Mouse (Mus musculus) gastrocnemius, adult 2 months (tissue): ENCODE measurements around the gene Cyb5b. TPM values are rescaled to one million over a fixed set of nuclear protein-coding genes. Genes with fewer than 3 reads are reported as not detected.
A peak's percentile ranks its signal among the peaks of the same experiment; 100 is the strongest.

Experiments used
- DNase-seq: peaks from one replicate; pipeline ENCODE4 v3.0.0; 2022
- H3K27ac ChIP-seq: fragments of 200-600 bp; 2 replicates; pipeline ENCODE4 v1.8.1; 2022; ENCODE audit warnings: mild to moderate bottlenecking
- H3K4me3 ChIP-seq: fragments of 200-600 bp; 2 replicates; pipeline ENCODE4 v1.8.1; 2022; ENCODE audit warnings: mild to moderate bottlenecking, moderate library complexity
- CTCF ChIP-seq: fragments of 200-600 bp; IDR thresholded peaks from 2 replicates; pipeline ENCODE4 v1.8.1; 2022; ENCODE audit warnings: antibody characterized with exemption, mild to moderate bottlenecking, moderate library complexity
- intact Hi-C: fragments of 180-260 bp; cut with DNase I; formaldehyde crosslinking; loops from one replicate; pipeline ENCODE4 v1.15.1; 2025
- total RNA-seq, 2 experiments: library from RNA; stranded (reverse); gene quantifications; 2 replicates each; pipeline ENCODE4 v1.2.3; 2021

Gene Cyb5b
- total RNA-seq, 2 experiments from 2014 or later, result 33.2 to 36.3 TPM

DNA sequence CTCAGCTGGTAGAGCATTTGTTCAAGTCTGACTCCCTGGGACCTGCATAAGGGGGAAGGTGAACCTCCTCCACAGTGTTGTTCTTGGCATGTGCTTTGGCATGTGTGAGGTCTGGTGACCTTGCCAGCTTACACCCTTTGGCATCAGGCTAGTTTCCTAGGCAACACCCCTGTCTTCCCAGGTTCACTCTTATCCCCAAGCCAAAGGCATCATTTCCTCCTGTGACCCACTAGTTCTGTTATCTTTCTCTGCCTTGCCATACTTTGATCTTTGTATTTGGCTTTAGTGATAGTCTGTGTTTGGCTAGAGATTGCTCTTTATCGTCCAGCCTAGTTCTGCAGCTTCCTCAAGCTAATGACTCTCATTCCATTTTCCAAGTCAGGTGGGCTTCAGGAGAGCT is 7.4 kb downstream of the Cyb5b start:
- no peak overlapping the region for H3K4me3 ChIP-seq
- DNase-seq, result no peak
- peak overlapping the region; percentile 52; the same call in 1 of the 2 replicates for H3K27ac ChIP-seq
- intact Hi-C loops, result no loop called here
- no peak for TF ChIP-seq CTCF

- no peak for DNase-seq
- intact Hi-C loops, result no loop called here
- H3K27ac ChIP-seq, result peak overlapping the region; percentile 52; the same call in 1 of the 2 replicates
- H3K4me3 ChIP-seq, result no peak overlapping the region
- TF ChIP-seq CTCF, result no peak
Measured at GRCm38 (mm10) chr8:107158890-107159289, 8.4 kb downstream of the Cyb5b start.

DNA sequence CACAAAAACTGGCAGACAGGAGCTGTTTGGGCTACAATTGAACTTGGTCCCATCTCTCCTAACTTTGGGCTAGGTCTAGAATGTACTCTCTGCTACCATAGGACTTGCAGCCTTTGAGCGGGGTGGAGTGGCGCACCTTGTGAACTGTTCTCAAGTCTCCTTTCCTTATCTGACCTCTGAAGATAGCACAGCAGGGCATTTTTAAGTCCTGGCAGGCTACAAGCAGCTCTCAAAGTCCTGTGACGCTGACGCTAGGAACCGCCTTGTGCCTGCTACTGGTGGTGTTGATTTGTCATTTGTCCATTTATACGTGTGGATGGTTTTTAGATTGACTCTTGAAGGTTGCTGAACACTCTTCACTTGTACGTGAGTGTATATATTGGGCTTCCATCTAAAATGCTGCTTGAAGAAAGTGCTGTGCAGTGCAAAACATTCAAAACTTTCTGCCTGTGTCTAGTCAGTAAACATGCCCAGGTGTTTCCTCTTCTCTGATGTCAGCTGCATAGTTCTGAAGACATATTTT is 13.9 kb downstream of the Cyb5b start:
- DNase-seq, result no peak
- H3K27ac ChIP-seq, result peak overlapping the region; percentile 91
- no peak overlapping the region for H3K4me3 ChIP-seq
- intact Hi-C loops, result no loop called here
- no peak for TF ChIP-seq CTCF

- no peak for TF ChIP-seq CTCF
- intact Hi-C loops, result no loop called here
- peak overlapping the region; percentile 40 for H3K4me3 ChIP-seq
- no peak for DNase-seq
- peak overlapping the region; percentile 91 for H3K27ac ChIP-seq
Measured at GRCm38 (mm10) chr8:107165745-107166144, 15.3 kb downstream of the Cyb5b start.

DNA sequence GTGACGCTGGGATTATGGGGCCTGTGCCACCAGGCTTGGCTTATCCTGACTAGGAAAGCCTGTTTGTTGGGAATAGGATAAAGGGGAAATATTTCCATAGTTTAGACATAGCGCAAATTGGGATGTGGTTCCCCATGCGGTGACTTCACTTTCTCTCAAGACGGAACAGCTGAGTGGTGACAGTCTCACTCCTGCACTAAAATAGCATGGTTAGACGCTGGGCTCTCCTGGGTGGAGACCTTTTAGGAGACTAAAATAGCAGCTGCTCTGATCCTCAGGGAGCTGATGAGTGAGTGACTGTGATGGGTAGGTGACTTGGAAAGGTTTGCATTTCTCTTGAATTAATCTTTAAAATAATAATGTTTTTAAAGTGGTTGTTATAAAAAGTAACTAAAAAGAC is 17.4 kb downstream of the Cyb5b start:
- Histone ChIP-seq H3K4me3 (peak overlapping the region; percentile 62), H3K27ac (peak overlapping the region; percentile 91)
- intact Hi-C loops, result no loop called here
- peak; percentile 59 for DNase-seq
- TF ChIP-seq CTCF, result no peak

GRCm38 (mm10) chr8:107172152-107172551 is 21.7 kb downstream of the Cyb5b start:
- Histone ChIP-seq H3K4me3 (no peak overlapping the region), H3K27ac (peak overlapping the region; percentile 48; the same call in 1 of the 2 replicates)
- no peak for DNase-seq
- intact Hi-C loops, result no loop called here
- no peak for TF ChIP-seq CTCF

- H3K27ac ChIP-seq, result peak overlapping the region; percentile 35; the same call in 1 of the 2 replicates
- no peak for TF ChIP-seq CTCF
- H3K4me3 ChIP-seq, result no peak overlapping the region
- DNase-seq, result no peak
- intact Hi-C loops, result no loop called here
Measured at GRCm38 (mm10) chr8:107172969-107173645, 22.7 kb downstream of the Cyb5b start.

DNA sequence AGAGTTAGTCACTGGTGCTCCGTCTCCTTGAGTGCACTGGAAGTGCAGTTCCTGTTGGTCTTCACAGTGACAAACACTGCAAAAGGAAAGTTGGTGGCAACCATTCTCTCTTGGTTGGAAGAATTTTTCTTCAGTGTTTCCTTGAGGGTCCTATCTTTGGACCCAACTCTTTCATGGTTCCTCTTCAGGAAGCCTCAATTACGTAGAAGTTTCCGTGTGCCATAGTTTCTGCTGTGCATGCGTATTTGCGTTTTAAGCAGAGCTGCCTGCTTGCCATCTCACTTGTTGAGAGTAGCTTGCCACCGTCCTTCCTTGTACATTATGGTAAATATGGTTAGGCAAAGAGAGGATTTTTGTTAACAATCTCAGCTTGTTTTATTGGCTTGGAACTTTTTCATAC is 30.7 kb downstream of the Cyb5b start:
- intact Hi-C loops, result no loop called here
- DNase-seq, result no peak

GRCm38 (mm10) chr8:107184996-107185395 is 34.6 kb downstream of the Cyb5b start:
- DNase-seq, result no peak
- Histone ChIP-seq H3K27ac (no peak overlapping the region), H3K4me3 (no peak overlapping the region)
- intact Hi-C loops, result no loop called here
- TF ChIP-seq CTCF, result no peak

More for the DNA sequence above, 30.7 kb downstream of the Cyb5b start:
- peak overlapping the region; percentile 70; the same call in 1 of the 2 replicates for H3K27ac ChIP-seq
- TF ChIP-seq CTCF, result no peak
- no peak overlapping the region for H3K4me3 ChIP-seq

DNA sequence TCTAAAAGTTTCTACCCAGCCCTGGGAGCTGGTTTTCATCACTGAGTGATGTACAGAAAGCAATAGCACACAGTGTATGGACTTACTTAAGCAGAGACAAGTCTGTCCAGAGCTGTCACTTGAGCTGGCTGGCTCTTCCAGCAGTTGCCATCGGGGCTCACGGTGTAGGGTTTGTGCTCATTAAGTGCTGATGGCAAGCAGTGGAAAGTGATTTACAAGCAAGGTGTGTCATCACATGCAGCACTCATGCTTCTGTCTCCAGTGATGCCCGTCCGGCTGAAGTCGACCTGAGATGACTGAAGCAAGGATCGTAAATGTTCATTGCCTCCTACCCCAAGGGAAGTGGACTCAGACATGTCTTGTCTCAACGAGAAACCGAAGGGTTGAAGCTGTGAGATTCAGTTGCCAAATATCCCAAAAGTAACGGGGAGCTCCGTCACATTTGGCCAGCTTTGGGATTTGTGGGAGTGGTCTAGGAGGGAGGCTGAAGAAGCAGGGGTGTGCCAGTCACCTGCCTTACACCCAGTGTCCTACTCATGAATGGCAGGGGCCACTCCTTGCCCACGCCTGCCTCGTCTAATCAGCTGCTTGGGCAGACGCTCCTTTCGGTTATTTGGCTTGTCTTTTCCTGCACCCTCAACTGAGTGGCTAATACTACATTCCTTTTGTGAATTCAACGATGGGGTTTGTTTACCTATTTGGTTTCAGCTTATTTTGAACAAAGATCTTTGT is 36.4 kb downstream of the Cyb5b start:
- TF ChIP-seq CTCF, result no peak
- intact Hi-C loops, result no loop called here
- peak; percentile 47 for DNase-seq

DNA sequence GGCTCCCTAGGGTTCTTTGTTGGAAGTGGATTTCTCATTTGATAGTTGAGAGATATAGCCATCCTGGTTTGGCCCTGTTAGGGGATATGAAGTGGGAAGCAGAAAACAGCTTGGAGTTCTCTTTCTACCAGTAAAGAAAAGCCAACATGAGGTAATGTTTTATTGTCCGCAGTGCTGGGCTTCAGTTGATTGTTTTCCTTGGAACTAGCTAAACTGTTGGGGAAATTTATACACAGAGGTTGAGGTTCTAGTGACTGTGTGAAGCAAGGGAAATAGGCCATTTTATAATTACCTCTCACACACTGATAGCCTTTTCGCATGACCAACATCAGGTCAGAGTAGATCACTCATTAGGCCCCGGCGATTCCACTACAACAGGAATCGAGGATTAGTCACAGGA is 37.2 kb downstream of the Cyb5b start:
- intact Hi-C loops, result no loop called here

More for the DNA sequence above, 36.4 kb downstream of the Cyb5b start:
- Histone ChIP-seq H3K4me3 (no peak overlapping the region), H3K27ac (peak overlapping the region; percentile 58)

GRCm38 (mm10) chr8:107192631-107193030 is 42.2 kb downstream of the Cyb5b start:
- DNase-seq, result no peak
- H3K4me3 ChIP-seq, result no peak overlapping the region
- H3K27ac ChIP-seq, result no peak overlapping the region
- TF ChIP-seq CTCF, result no peak
- intact Hi-C loops, result no loop called here

More for the DNA sequence above, 37.2 kb downstream of the Cyb5b start:
- Histone ChIP-seq H3K4me3 (no peak overlapping the region), H3K27ac (peak overlapping the region; percentile 3; the same call in 1 of the 2 replicates)
- no peak for DNase-seq
- no peak for TF ChIP-seq CTCF

GRCm38 (mm10) chr8:107193331-107193730 is 42.9 kb downstream of the Cyb5b start:
- TF ChIP-seq CTCF, result no peak
- no peak overlapping the region for H3K27ac ChIP-seq
- H3K4me3 ChIP-seq, result no peak overlapping the region
- DNase-seq, result no peak
- intact Hi-C loops, result no loop called here
